Mouse (Mus musculus) gastrocnemius, postnatal 10 days (tissue): Measurements from ENCODE around the gene Slc22a15. TPM values are rescaled to one million over a fixed set of nuclear protein-coding genes. Genes with fewer than 3 reads are reported as not detected.
"Not testable (repeated sequence)": the region's sequence is repeated elsewhere in the genome, so short reads cannot be mapped to it uniquely, and the experiment has no call there.

Experiments used
- DNase-seq: peaks from one replicate; pipeline ENCODE4 v3.0.0; 2021; ENCODE audit warnings: mixed read lengths
- total RNA-seq, 2 experiments: library from RNA; stranded (reverse); gene quantifications; 2 replicates each; pipeline ENCODE4 v1.2.3; 2021

The Slc22a15 gene
- total RNA-seq, 2 experiments from 2014 or later = 1.9 to 3.5 TPM

GRCm38 (mm10) chr3:101867001-101867421 is 57.2 kb downstream of the Slc22a15 start:
- DNase-seq = no peak

- no peak for DNase-seq
These were observed 62.4 kb downstream of the Slc22a15 start for GRCm38 (mm10) chr3:101861856-101862255.

- DNase-seq = no peak
These were observed 64.1 kb downstream of the Slc22a15 start for GRCm38 (mm10) chr3:101860151-101860550.

- no peak for DNase-seq
These were observed 64.5 kb downstream of the Slc22a15 start for GRCm38 (mm10) chr3:101859740-101860139.

GRCm38 (mm10) chr3:101854075-101854474 is 70.2 kb downstream of the Slc22a15 start:
- no peak for DNase-seq

GRCm38 (mm10) chr3:101851363-101851762 is 72.9 kb downstream of the Slc22a15 start:
- DNase-seq = no peak

- DNase-seq = no peak
These were observed 75.4 kb downstream of the Slc22a15 start, which contains the start of gene Mab21l3 for GRCm38 (mm10) chr3:101848816-101849215. TSS of gene Mab21l3 (minus strand) at chr3:101848959.

GRCm38 (mm10) chr3:101846096-101846495 is 78.2 kb downstream of the Slc22a15 start:
- no peak for DNase-seq

GRCm38 (mm10) chr3:101842372-101843094 is 81.7 kb downstream of the Slc22a15 start:
- DNase-seq = no peak

- DNase-seq = no peak
These were observed 84.9 kb downstream of the Slc22a15 start for GRCm38 (mm10) chr3:101839327-101839726.

- DNase-seq = no peak
These were observed 87.3 kb downstream of the Slc22a15 start for GRCm38 (mm10) chr3:101836971-101837370.

GRCm38 (mm10) chr3:101836532-101836931 is 87.7 kb downstream of the Slc22a15 start:
- DNase-seq = no peak

GRCm38 (mm10) chr3:101836045-101836444 is 88.2 kb downstream of the Slc22a15 start:
- DNase-seq = peak; percentile 69

- no peak for DNase-seq
These were observed 92.9 kb downstream of the Slc22a15 start for GRCm38 (mm10) chr3:101831189-101831858.

GRCm38 (mm10) chr3:101829881-101830616 is 94.2 kb downstream of the Slc22a15 start:
- no peak for DNase-seq

- no peak for DNase-seq
These were observed 95.7 kb downstream of the Slc22a15 start for GRCm38 (mm10) chr3:101828595-101828994.

- DNase-seq = no peak
These were observed 97.0 kb downstream of the Slc22a15 start for GRCm38 (mm10) chr3:101827220-101827715.

GRCm38 (mm10) chr3:101824338-101824737 is 99.9 kb downstream of the Slc22a15 start:
- no peak for DNase-seq

GRCm38 (mm10) chr3:101822052-101822451 is 102.2 kb downstream of the Slc22a15 start:
- DNase-seq = no peak

- DNase-seq = not testable (repeated sequence)
These were observed 103.5 kb downstream of the Slc22a15 start for GRCm38 (mm10) chr3:101820708-101821107.

- no peak for DNase-seq
These were observed 108.2 kb downstream of the Slc22a15 start for GRCm38 (mm10) chr3:101816006-101816405.

- no peak for DNase-seq
These were observed 109.5 kb downstream of the Slc22a15 start for GRCm38 (mm10) chr3:101814790-101815189.
